Mouse (Mus musculus) midbrain, embryonic 13.5 days (tissue): ENCODE measurements around the gene Olfr138. TPM values are rescaled to one million over a fixed set of nuclear protein-coding genes. Genes with fewer than 3 reads are reported as not detected.

Experiments used
- ATAC-seq: fragments of 200-750 bp; cut with Nextera tagmentation; 2 replicates; pipeline ENCODE4 v1.8.0; 2017; ENCODE audit warnings: mild to moderate bottlenecking, moderate TSS enrichment, moderate library complexity
- H3K27ac ChIP-seq: fragments of 300-500 bp; sonication (generic); 2 replicates; pipeline ENCODE4 v1.5.1; 2015; ENCODE audit warnings: inconsistent platforms, mild to moderate bottlenecking, moderate library complexity
- H3K27me3 ChIP-seq: fragments of 300-500 bp; sonication (generic); 2 replicates; pipeline ENCODE4 v1.6.1; 2015; ENCODE audit warnings: mild to moderate bottlenecking, inconsistent platforms
- H3K36me3 ChIP-seq: fragments of 300-500 bp; sonication (generic); 2 replicates; pipeline ENCODE4 v1.6.1; 2015; ENCODE audit warnings: mild to moderate bottlenecking, inconsistent platforms
- H3K4me1 ChIP-seq: fragments of 300-500 bp; sonication (generic); replicated peaks from 2 replicates; pipeline ENCODE4 v1.6.1; 2015; ENCODE audit warnings: inconsistent platforms
- H3K4me2 ChIP-seq: fragments of 300-500 bp; sonication (generic); replicated peaks from 2 replicates; pipeline ENCODE4 v1.6.1; 2015; ENCODE audit warnings: moderate library complexity, mild to moderate bottlenecking, inconsistent platforms
- H3K4me3 ChIP-seq: fragments of 300-500 bp; sonication (generic); replicated peaks from 2 replicates; pipeline ENCODE4 v1.5.1; 2015; ENCODE audit warnings: mild to moderate bottlenecking, inconsistent platforms
- H3K9ac ChIP-seq: fragments of 300-500 bp; sonication (generic); replicated peaks from 2 replicates; pipeline ENCODE4 v1.6.1; 2015; ENCODE audit warnings: mild to moderate bottlenecking, inconsistent platforms
- H3K9me3 ChIP-seq: fragments of 300-500 bp; sonication (generic); 2 replicates; pipeline ENCODE4 v1.6.1; 2016; ENCODE audit warnings: mild to moderate bottlenecking, inconsistent platforms
- WGBS: fragments of 180-500 bp; shearing (Covaris S2); methylation state at CpG from one replicate; pipeline ENCODE4 v1.1.7; 2015; 5-methylcytosine and 5-hydroxymethylcytosine counted together
- polyA plus RNA-seq: library from polyadenylated mRNA; unstranded; fragments of >200 nt; fragmentation: Nextera tagmentation; extraction: Ambion mirVana; gene quantifications from 2 replicates; pipeline ENCODE4 v1.2.1, GENCODE M21; 2015

Olfr138 gene
- not detected in 2 replicates for polyA plus RNA-seq

GRCm38 (mm10) chr17:38260735-38261134 lies at the start of gene Olfr138:
Olfr138 (plus strand) TSS chr17:38261035.
- WGBS: 70% methylated on average over 1 of the region's 1 CpGs
- Histone ChIP-seq H3K27ac (no peak within 1 kb of the TSS), H3K9me3 (no peaks in the 10 kb centered on the region; the same call in 1 of the 2 replicates)

GRCm38 (mm10) chr17:38307470-38307869 lies 46.6 kb downstream of the Olfr138 start, which contains the start of gene Olfr137:
Olfr137 (minus strand) TSS chr17:38307570.
- ATAC-seq: no peak
- Histone ChIP-seq H3K9me3 (peaks cover 8% of the 10 kb centered on the region), H3K27me3 (no peaks in the 10 kb centered on the region), H3K27ac (no peak within 1 kb of the TSS), H3K9ac (no peak within 1 kb of the TSS), H3K4me1 (no peaks in the 10 kb centered on the region), H3K4me2 (no peak within 1 kb of the TSS), H3K36me3 (no peaks in the 10 kb centered on the region), H3K4me3 (no peak within 1 kb of the TSS)

More at GRCm38 (mm10) chr17:38260735-38261134, at the start of gene Olfr138:
- Histone ChIP-seq H3K9ac (no peak within 1 kb of the TSS), H3K4me2 (no peak within 1 kb of the TSS), H3K4me1 (no peaks in the 10 kb centered on the region), H3K36me3 (no peaks in the 10 kb centered on the region), H3K4me3 (no peak within 1 kb of the TSS), H3K27me3 (no peaks in the 10 kb centered on the region)
- ATAC-seq: no peak

Other genes with a start within 250 kb of the Olfr138 start
- not detected in 2 replicates for gene Olfr129, start 201.0 kb upstream of the Olfr138 start, polyA plus RNA-seq
- gene Olfr130, start 197.1 kb upstream of the Olfr138 start, polyA plus RNA-seq: not detected in 2 replicates
- not detected in 2 replicates for gene Olfr131, start 172.3 kb upstream of the Olfr138 start, polyA plus RNA-seq
- gene Olfr132, start 126.5 kb upstream of the Olfr138 start, polyA plus RNA-seq: not detected in 2 replicates
- not detected in 2 replicates for gene Olfr133, start 115.8 kb upstream of the Olfr138 start, polyA plus RNA-seq
- gene Olfr134, start 89.6 kb upstream of the Olfr138 start, polyA plus RNA-seq: not detected in 2 replicates
- gene Olfr135, start 56.7 kb upstream of the Olfr138 start, polyA plus RNA-seq: not detected in 2 replicates
- gene Olfr137, start 46.5 kb downstream of the Olfr138 start, polyA plus RNA-seq: not detected in 2 replicates
- gene Olfr136, start 68.8 kb downstream of the Olfr138 start, polyA plus RNA-seq: not detected in 2 replicates
- gene Esp36, start 159.2 kb downstream of the Olfr138 start, polyA plus RNA-seq: not detected in 2 replicates